Mouse (Mus musculus) liver, embryonic 13.5 days (tissue): Measurements from ENCODE around the gene Cts7. TPM values are rescaled to one million over a fixed set of nuclear protein-coding genes. Genes with fewer than 3 reads are reported as not detected.

Experiments
- ATAC-seq: fragments of 200-750 bp; cut with Nextera tagmentation; 2 replicates; pipeline ENCODE4 v1.8.0; 2017; ENCODE audit warnings: low read depth, mild to moderate bottlenecking, moderate number of reproducible peaks, moderate library complexity
- DNase-seq: peaks from one replicate; pipeline ENCODE4 v3.0.0; 2022
- H3K27ac ChIP-seq: fragments of 300-500 bp; sonication (generic); 2 replicates; pipeline ENCODE4 v1.5.1; 2015; ENCODE audit warnings: moderate library complexity, mild to moderate bottlenecking, inconsistent platforms
- H3K27me3 ChIP-seq: fragments of 300-500 bp; sonication (generic); 2 replicates; pipeline ENCODE4 v1.6.1; 2015; ENCODE audit warnings: mild to moderate bottlenecking, inconsistent platforms
- H3K36me3 ChIP-seq: fragments of 300-500 bp; sonication (generic); 2 replicates; pipeline ENCODE4 v1.6.1; 2015; ENCODE audit warnings: mild to moderate bottlenecking, inconsistent platforms
- H3K4me1 ChIP-seq: fragments of 300-500 bp; sonication (generic); replicated peaks from 2 replicates; pipeline ENCODE4 v1.6.1; 2015; ENCODE audit warnings: inconsistent platforms
- H3K4me2 ChIP-seq: fragments of 300-500 bp; sonication (generic); 2 replicates; pipeline ENCODE4 v1.6.1; 2015; ENCODE audit warnings: inconsistent platforms, mild to moderate bottlenecking, moderate library complexity
- H3K4me3 ChIP-seq: fragments of 300-500 bp; sonication (generic); replicated peaks from 2 replicates; pipeline ENCODE4 v1.5.1; 2015; ENCODE audit warnings: mild to moderate bottlenecking, inconsistent platforms
- H3K9ac ChIP-seq: fragments of 300-500 bp; sonication (generic); 2 replicates; pipeline ENCODE4 v1.6.1; 2015; ENCODE audit warnings: mild to moderate bottlenecking, inconsistent platforms
- H3K9me3 ChIP-seq: fragments of 300-500 bp; sonication (generic); replicated peaks from 2 replicates; pipeline ENCODE4 v1.6.1; 2016; ENCODE audit warnings: inconsistent platforms
- microRNA-seq: library from miRNA; unstranded; fragments of <30 nt; microRNA quantifications from one replicate; pipeline ENCODE4, GENCODE M21; 2016
- polyA plus RNA-seq: library from polyadenylated mRNA; unstranded; fragments of >200 nt; fragmentation: Nextera tagmentation; extraction: Ambion mirVana; gene quantifications from 2 replicates; pipeline ENCODE4 v1.2.1, GENCODE M21; 2015

Cts7 gene
- polyA plus RNA-seq = not detected in 2 replicates

GRCm38 (mm10) chr13:61358097-61358496 is at the start of gene Cts7:
Gene Cts7 (minus strand): TSS chr13:61358197.
- Histone ChIP-seq H3K9ac (no peak within 1 kb of the TSS), H3K27ac (no peak within 1 kb of the TSS), H3K27me3 (no peaks in the 10 kb centered on the region), H3K4me1 (no peaks in the 10 kb centered on the region), H3K4me2 (no peak within 1 kb of the TSS), H3K36me3 (no peaks in the 10 kb centered on the region), H3K9me3 (no peaks in the 10 kb centered on the region), H3K4me3 (no peak within 1 kb of the TSS)
- DNase-seq (no peak), ATAC-seq (no peak)

Small RNA genes lying within 50 kb of the gene (microRNA-seq; reads per million reads assigned to microRNA genes)
- not detected for gene Gm27704

Other genes with a start within 250 kb of the Cts7 start
- not detected in 2 replicates for gene Ctsr, start 193.9 kb downstream of the Cts7 start, polyA plus RNA-seq
- not detected in 2 replicates for gene Cts6, start 154.8 kb downstream of the Cts7 start, polyA plus RNA-seq
- not detected in 2 replicates for gene Cts8, start 102.8 kb downstream of the Cts7 start, polyA plus RNA-seq
- not detected in 2 replicates for gene Gm49398, start 69.4 kb downstream of the Cts7 start, polyA plus RNA-seq
- gene Ctsm, start 183.6 kb upstream of the Cts7 start, polyA plus RNA-seq = not detected in 2 replicates
- gene Gm49352, start 210.0 kb upstream of the Cts7 start, polyA plus RNA-seq = not detected in 2 replicates
- gene Cts3, start 211.9 kb upstream of the Cts7 start, polyA plus RNA-seq = not detected in 2 replicates